In the genomic region with DNA sequence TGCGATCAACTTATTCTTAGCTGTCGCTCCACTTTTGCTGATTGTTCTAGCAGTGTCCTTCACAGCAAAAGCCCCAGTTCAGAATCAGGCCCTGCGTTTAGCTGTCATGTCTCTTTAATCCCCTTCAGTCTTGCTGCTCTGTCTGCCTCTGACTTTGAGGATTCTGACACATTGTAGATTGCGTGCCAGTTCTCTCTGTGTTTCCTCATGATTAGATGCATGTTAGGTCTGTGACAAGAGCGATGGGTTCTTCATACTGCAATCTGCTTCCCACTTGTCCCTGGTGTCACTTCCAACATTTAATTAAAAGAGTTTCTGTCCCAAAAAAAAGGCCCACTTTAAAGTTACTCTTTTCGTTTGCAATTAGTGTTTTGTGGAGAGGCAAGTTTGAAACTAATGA, we compare ENCODE assay signal across 25 mouse cellular contexts.
DNase-seq lines count a peak whose midpoint lies in the region; ATAC-seq and TF ChIP-seq lines count a peak whose summit lies in the region.
"Had no signal": no experiment of that assay in that cellular context is flagged by ENCODE, and none has a peak within 500 bp of the region (broad histone marks: within the 10 kb centered on the region; RNA-seq: fewer than 3 reads in every experiment).

No protein-coding gene starts in this region.

- no peak overlapping the region for H3K9ac ChIP-seq in forebrain, embryonic 13.5 days
- H3K9ac ChIP-seq in forebrain, embryonic 14.5 days (ENCODE audit: low read length), result no peak overlapping the region
- H3K9ac ChIP-seq in forebrain, embryonic 16.5 days (replicated peaks; ENCODE audit: low read depth, low read length), result no peak overlapping the region
- no peak overlapping the region for H3K9ac ChIP-seq in forebrain, embryonic 11.5 days (ENCODE audit: low read length)
- H3K9ac ChIP-seq in liver, adult 2 months (ENCODE audit: low read depth, low read length), result no peak overlapping the region
- H3K9ac ChIP-seq: embryonic facial prominence, embryonic 13.5 days; embryonic facial prominence, embryonic 15.5 days had no signal

- no peak for TF ChIP-seq CTCF in liver, adult 2 months (IDR thresholded peaks at IDR 0.05; ENCODE audit: low read depth, low read length)

- no peaks in the 10 kb centered on the region for H3K79me2 ChIP-seq in liver, adult 2 months (ENCODE audit: control insufficient read depth, insufficient read depth, low read length)

- no peak for TF ChIP-seq POLR2A in liver, adult 2 months (IDR thresholded peaks at IDR 0.05; ENCODE audit: extremely low read depth, insufficient read depth, low read length)

- no peak overlapping the region for H3K27ac ChIP-seq in forebrain, embryonic 13.5 days
- no peak overlapping the region for H3K27ac ChIP-seq in forebrain, embryonic 14.5 days (ENCODE audit: low read depth, low read length)
- no peak overlapping the region for H3K27ac ChIP-seq in forebrain, embryonic 16.5 days (ENCODE audit: low read length)
- H3K27ac ChIP-seq in forebrain, embryonic 11.5 days (ENCODE audit: low read depth, low read length), result no peak overlapping the region
- H3K27ac ChIP-seq in liver, adult 2 months (replicated peaks; ENCODE audit: insufficient read depth, low read depth, low read length), result peak overlapping the region; percentile 84; the same call in 1 of the 2 replicates
- H3K27ac ChIP-seq: embryonic facial prominence, embryonic 13.5 days; embryonic facial prominence, embryonic 15.5 days had no signal

- no peak for DNase-seq in forebrain, embryonic 14.5 days (ENCODE audit: low spot score)
- no peak for DNase-seq in forebrain, embryonic 11.5 days (ENCODE audit: low spot score)
- DNase-seq in liver, adult 2 months (ENCODE audit: extremely low read depth, low read depth, low spot score), result no peak
- DNase-seq in liver, result no peak
- DNase-seq: adrenal gland, adult 8-10 months; adrenal gland, postnatal 14 days; adrenal gland, postnatal 36 days; B cell, adult 2 months; cerebellum, adult 11 months; cerebellum, adult 18-20 months; cerebellum, adult 8-10 months; cerebellum, adult 9-11 months; cerebellum, postnatal 14 days; cerebellum, postnatal 36 days; embryo, embryonic 11 days had no signal

- no peaks in the 10 kb centered on the region for H3K4me1 ChIP-seq in forebrain, embryonic 13.5 days
- H3K4me1 ChIP-seq in forebrain, embryonic 14.5 days (ENCODE audit: control insufficient read depth, insufficient read depth, low read length), result no peaks in the 10 kb centered on the region
- H3K4me1 ChIP-seq in forebrain, embryonic 16.5 days (replicated peaks; ENCODE audit: control insufficient read depth, insufficient read depth, low read length), result no peaks in the 10 kb centered on the region
- no peaks in the 10 kb centered on the region for H3K4me1 ChIP-seq in forebrain, embryonic 11.5 days (replicated peaks; ENCODE audit: control insufficient read depth, insufficient read depth, low read length)
- H3K4me1 ChIP-seq in liver, adult 2 months (ENCODE audit: control insufficient read depth, insufficient read depth, low read length), result peaks cover 11% of the 10 kb centered on the region
- H3K4me1 ChIP-seq: embryonic facial prominence, embryonic 13.5 days; embryonic facial prominence, embryonic 15.5 days had no signal

- 82% methylated on average over 6 of the region's 6 CpGs for WGBS in forebrain, embryonic 13.5 days
- 83% methylated on average over 6 of the region's 6 CpGs for WGBS in forebrain, embryonic 14.5 days
- WGBS in forebrain, embryonic 16.5 days, result 68% methylated on average over 6 of the region's 6 CpGs
- WGBS in forebrain, embryonic 11.5 days, result 88% methylated on average over 6 of the region's 6 CpGs
- 93% methylated on average over 6 of the region's 6 CpGs for WGBS in liver, adult 2 months

- no peaks in the 10 kb centered on the region for H3K9me3 ChIP-seq in forebrain, embryonic 13.5 days (replicated peaks)
- H3K9me3 ChIP-seq in forebrain, embryonic 14.5 days (replicated peaks; ENCODE audit: control insufficient read depth, low read length), result no peaks in the 10 kb centered on the region
- H3K9me3 ChIP-seq in forebrain, embryonic 16.5 days (ENCODE audit: control insufficient read depth, low read length), result no peaks in the 10 kb centered on the region
- no peaks in the 10 kb centered on the region for H3K9me3 ChIP-seq in forebrain, embryonic 11.5 days (ENCODE audit: control insufficient read depth, low read length)
- H3K9me3 ChIP-seq: embryonic facial prominence, embryonic 13.5 days; embryonic facial prominence, embryonic 15.5 days; G1E had no signal

- no peaks in the 10 kb centered on the region for H3K27me3 ChIP-seq in forebrain, embryonic 13.5 days
- no peaks in the 10 kb centered on the region for H3K27me3 ChIP-seq in forebrain, embryonic 14.5 days (replicated peaks; ENCODE audit: control insufficient read depth, insufficient read depth, low read length)
- no peaks in the 10 kb centered on the region for H3K27me3 ChIP-seq in forebrain, embryonic 16.5 days (replicated peaks; ENCODE audit: control insufficient read depth, insufficient read depth, low read length)
- H3K27me3 ChIP-seq in forebrain, embryonic 11.5 days (ENCODE audit: control insufficient read depth, insufficient read depth, low read length), result no peaks in the 10 kb centered on the region
- H3K27me3 ChIP-seq in liver, adult 2 months (ENCODE audit: control insufficient read depth, insufficient read depth, low read length), result no peaks in the 10 kb centered on the region
- H3K27me3 ChIP-seq: CH12.LX; embryonic facial prominence, embryonic 13.5 days; embryonic facial prominence, embryonic 15.5 days; Patski had no signal

- H3K4me3 ChIP-seq in forebrain, embryonic 13.5 days, result no peak overlapping the region
- H3K4me3 ChIP-seq in forebrain, embryonic 14.5 days (ENCODE audit: low read depth, low read length), result no peak overlapping the region
- no peak overlapping the region for H3K4me3 ChIP-seq in forebrain, embryonic 16.5 days (replicated peaks; ENCODE audit: low read length)
- H3K4me3 ChIP-seq in forebrain, embryonic 11.5 days (ENCODE audit: low read depth, low read length), result no peak overlapping the region
- no peak overlapping the region for H3K4me3 ChIP-seq in liver, adult 2 months (ENCODE audit: insufficient read depth, low read depth, low read length)
- H3K4me3 ChIP-seq: embryonic facial prominence, embryonic 13.5 days; embryonic facial prominence, embryonic 15.5 days; erythroblast, embryonic 14.5 days had no signal

- no peaks in the 10 kb centered on the region for H3K36me3 ChIP-seq in forebrain, embryonic 13.5 days (ENCODE audit: poor library complexity, severe bottlenecking)
- H3K36me3 ChIP-seq in forebrain, embryonic 14.5 days (ENCODE audit: control insufficient read depth, insufficient read depth, low read length), result no peaks in the 10 kb centered on the region
- no peaks in the 10 kb centered on the region for H3K36me3 ChIP-seq in forebrain, embryonic 16.5 days (ENCODE audit: control insufficient read depth, insufficient read depth)
- no peaks in the 10 kb centered on the region for H3K36me3 ChIP-seq in forebrain, embryonic 11.5 days (ENCODE audit: control insufficient read depth, insufficient read depth, low read length)
- H3K36me3 ChIP-seq in liver, adult 2 months (ENCODE audit: control insufficient read depth, insufficient read depth, low read length), result no peaks in the 10 kb centered on the region
- H3K36me3 ChIP-seq: embryonic facial prominence, embryonic 13.5 days; embryonic facial prominence, embryonic 15.5 days; G1E had no signal

- H3K4me2 ChIP-seq in forebrain, embryonic 13.5 days, result no peak overlapping the region
- no peak overlapping the region for H3K4me2 ChIP-seq in forebrain, embryonic 14.5 days (ENCODE audit: low read length)
- H3K4me2 ChIP-seq in forebrain, embryonic 16.5 days (ENCODE audit: low read length), result no peak overlapping the region
- H3K4me2 ChIP-seq in forebrain, embryonic 11.5 days (ENCODE audit: low read depth, low read length, severe bottlenecking), result no peak overlapping the region
- H3K4me2 ChIP-seq: embryonic facial prominence, embryonic 13.5 days; embryonic facial prominence, embryonic 15.5 days had no signal

- peak; percentile 41; the same call in 1 of the 2 replicates for ATAC-seq in forebrain, embryonic 13.5 days
- no peak for ATAC-seq in forebrain, embryonic 14.5 days
- peak; percentile 38; the same call in 1 of the 2 replicates for ATAC-seq in forebrain, embryonic 16.5 days
- ATAC-seq in forebrain, embryonic 11.5 days (replicated peaks; ENCODE audit: low FRiP score), result no peak
- ATAC-seq: activated CD4-positive, CD25-positive, alpha-beta regulatory T cell, adult 4 months; CD4-positive, CD25-positive, alpha-beta regulatory T cell, adult 4 months; Patski had no signal

Comparison
In these comparisons a context has a peak if more than half of its experiments do, and no peak if none do; other contexts are left out.
1. ATAC-seq: peak in forebrain, embryonic 13.5 days (single experiment) and forebrain, embryonic 16.5 days (single experiment); none in forebrain, embryonic 14.5 days (single experiment) and forebrain, embryonic 11.5 days (single experiment).